Mouse (Mus musculus): ENCODE measurements around the gene Eif2ak4. TPM values are rescaled to one million over a fixed set of nuclear protein-coding genes. Genes with fewer than 3 reads are reported as not detected.

Eif2ak4 gene
- polyA plus RNA-seq, 1 experiment from 2014 or later: 7.5 TPM

DNA sequence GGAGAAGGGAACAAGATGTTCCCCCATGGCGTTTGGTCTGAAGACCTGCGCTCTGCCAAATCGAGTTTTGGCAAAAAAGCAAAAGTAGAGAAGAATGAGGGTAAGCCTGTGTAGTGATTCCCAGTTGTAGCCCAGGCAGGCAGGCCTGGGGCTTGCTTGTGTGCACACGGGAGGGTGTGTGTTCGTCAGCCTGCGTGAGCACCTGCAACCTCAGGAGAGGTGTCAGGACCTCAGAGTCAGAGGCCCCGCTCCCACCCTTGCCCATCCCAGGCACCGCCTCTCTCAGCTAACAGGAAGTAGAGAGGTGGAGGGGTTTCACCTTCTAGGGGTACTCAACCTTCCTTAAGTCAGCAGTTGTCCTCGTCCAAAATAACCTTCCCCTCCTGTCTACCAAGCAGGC, 106.6 kb downstream of the Eif2ak4 start:
- no peak for ATAC-seq
- Histone ChIP-seq H3K4me3 (replicated peaks) (no peak overlapping the region), H3K4me2 (replicated peaks) (no peak overlapping the region), H3K9ac (replicated peaks) (no peak overlapping the region), H3K27me3 (0 out of 2 replicates have a peak, but pooled peaks cover 3% of the 10 kb centered on the region), H3K4me1 (replicated peaks) (peaks cover 18% of the 10 kb centered on the region), H3K9me3 (no peaks in the 10 kb centered on the region), H3K27ac (no peak overlapping the region), H3K36me3 (no peaks in the 10 kb centered on the region)
- 79% methylated on average over 9 of the region's 9 CpGs for WGBS

DNA sequence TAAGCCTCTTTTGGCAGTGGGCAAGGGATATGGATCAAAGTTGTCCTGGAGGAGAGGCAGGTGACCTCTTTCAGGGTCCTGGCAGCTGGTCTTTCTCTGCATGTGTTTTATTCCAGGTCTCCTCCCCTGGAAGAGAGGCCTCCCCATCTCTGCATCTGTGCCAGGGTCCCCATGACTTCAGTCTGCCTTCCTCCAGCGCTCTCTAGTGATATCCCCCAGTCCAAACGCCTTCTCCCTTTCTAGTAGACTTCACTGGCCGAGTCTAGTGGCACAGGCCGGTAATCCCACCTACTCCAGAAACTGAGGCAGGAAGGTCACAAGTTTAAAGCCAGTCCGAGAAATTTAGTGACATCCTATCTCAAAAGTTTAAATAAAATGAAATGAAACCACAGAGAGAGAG, 109.5 kb downstream of the Eif2ak4 start:
- H3K9ac ChIP-seq (replicated peaks): no peak overlapping the region
- ATAC-seq: no peak
- peaks cover 12% of the 10 kb centered on the region for H3K4me1 ChIP-seq (replicated peaks)
- no peaks in the 10 kb centered on the region for H3K9me3 ChIP-seq
- no peak overlapping the region for H3K27ac ChIP-seq
- no peaks in the 10 kb centered on the region for H3K36me3 ChIP-seq
- no peak overlapping the region for H3K4me3 ChIP-seq (replicated peaks)
- WGBS: 74% methylated on average over 5 of the region's 5 CpGs
- 0 out of 2 replicates have a peak, but pooled peaks cover 3% of the 10 kb centered on the region for H3K27me3 ChIP-seq
- H3K4me2 ChIP-seq (replicated peaks): no peak overlapping the region

- Histone ChIP-seq H3K4me1 (replicated peaks) (peaks cover 12% of the 10 kb centered on the region), H3K27ac (no peak overlapping the region), H3K4me2 (replicated peaks) (no peak overlapping the region), H3K36me3 (no peaks in the 10 kb centered on the region), H3K9ac (replicated peaks) (no peak overlapping the region), H3K4me3 (replicated peaks) (no peak overlapping the region), H3K9me3 (no peaks in the 10 kb centered on the region), H3K27me3 (0 out of 2 replicates have a peak, but pooled peaks cover 3% of the 10 kb centered on the region)
- ATAC-seq: no peak
- WGBS: 79% methylated on average over 6 of the region's 6 CpGs
These were observed 110.1 kb downstream of the Eif2ak4 start for GRCm38 (mm10) chr2:118498476-118498875.

DNA sequence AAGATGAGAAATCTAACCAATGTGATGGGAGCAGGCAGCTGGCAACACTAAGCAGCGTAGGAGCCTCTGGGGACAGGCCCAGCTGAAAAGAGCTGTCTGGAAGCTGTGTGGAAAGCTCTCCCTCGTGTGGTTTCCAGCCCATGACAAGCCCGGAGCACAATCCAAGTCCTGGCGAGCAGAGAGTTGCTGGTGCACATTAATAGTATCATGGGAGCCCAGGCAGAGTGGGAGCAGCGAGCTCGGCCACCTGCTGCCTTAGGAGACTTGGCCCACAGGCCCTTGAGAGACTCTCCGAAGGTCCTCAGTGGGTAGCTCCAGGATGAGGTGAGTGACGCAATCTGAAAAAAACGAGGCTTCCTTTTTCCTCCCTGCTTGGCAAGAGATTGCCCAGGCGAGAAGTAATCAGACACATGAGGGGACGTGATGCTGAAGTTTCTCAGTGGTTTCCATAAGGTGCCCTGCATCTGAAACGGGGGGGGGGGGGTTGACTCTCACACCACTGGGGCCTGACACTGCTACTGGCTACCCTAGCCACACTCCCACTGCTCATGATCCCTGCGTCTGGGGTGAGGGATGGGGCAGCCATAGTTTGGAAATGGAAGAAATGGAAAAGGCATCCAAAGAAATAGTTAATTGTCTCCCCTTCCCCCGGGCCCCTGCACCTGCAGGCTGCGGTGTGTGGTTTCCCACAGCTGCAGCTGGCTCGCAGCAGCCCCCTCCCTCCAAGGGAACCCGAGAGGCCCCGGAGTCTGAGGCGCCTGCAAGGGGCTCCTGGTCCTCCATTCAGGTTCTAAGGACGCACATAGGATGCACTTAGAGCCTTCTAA, 110.9 kb downstream of the Eif2ak4 start:
- 0 out of 2 replicates have a peak, but pooled peaks cover 3% of the 10 kb centered on the region for H3K27me3 ChIP-seq
- no peak overlapping the region for H3K27ac ChIP-seq
- no peak overlapping the region for H3K4me2 ChIP-seq (replicated peaks)
- no peaks in the 10 kb centered on the region for H3K36me3 ChIP-seq
- WGBS: 39% methylated on average over 20 of the region's 20 CpGs
- H3K9ac ChIP-seq (replicated peaks): no peak overlapping the region
- H3K4me3 ChIP-seq (replicated peaks): no peak overlapping the region
- 0 out of 2 replicates have a peak, but pooled peaks have one; percentile 20 for ATAC-seq
- peaks cover 12% of the 10 kb centered on the region for H3K4me1 ChIP-seq (replicated peaks)
- no peaks in the 10 kb centered on the region for H3K9me3 ChIP-seq

DNA sequence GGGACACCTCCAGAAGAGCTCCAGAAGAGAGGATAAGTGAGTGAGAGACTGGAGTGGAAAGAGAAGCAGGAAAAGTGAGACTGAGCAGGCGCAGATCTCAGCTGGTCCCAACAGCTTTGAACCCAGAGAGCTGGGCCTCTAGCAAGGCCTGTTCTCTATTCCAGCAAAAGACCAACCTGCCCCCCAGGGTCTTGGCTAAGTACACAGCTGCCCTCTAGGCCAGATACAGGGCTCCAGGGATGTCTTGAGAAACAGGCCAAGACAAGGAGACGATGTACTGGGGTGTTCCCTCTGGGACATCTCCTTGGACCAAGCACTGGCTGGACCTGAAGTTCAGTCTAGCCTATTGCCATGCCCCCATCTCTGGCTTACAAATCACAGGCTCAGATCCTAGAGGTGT, 111.8 kb downstream of the Eif2ak4 start:
- ATAC-seq: no peak
- H3K36me3 ChIP-seq: no peaks in the 10 kb centered on the region
- H3K9me3 ChIP-seq: no peaks in the 10 kb centered on the region
- 96% methylated on average over 2 of the region's 2 CpGs for WGBS
- no peak overlapping the region for H3K4me3 ChIP-seq (replicated peaks)
- H3K4me1 ChIP-seq (replicated peaks): peaks cover 12% of the 10 kb centered on the region
- H3K9ac ChIP-seq (replicated peaks): no peak overlapping the region
- H3K27ac ChIP-seq: no peak overlapping the region
- 0 out of 2 replicates have a peak, but pooled peaks cover 3% of the 10 kb centered on the region for H3K27me3 ChIP-seq
- H3K4me2 ChIP-seq (replicated peaks): no peak overlapping the region

DNA sequence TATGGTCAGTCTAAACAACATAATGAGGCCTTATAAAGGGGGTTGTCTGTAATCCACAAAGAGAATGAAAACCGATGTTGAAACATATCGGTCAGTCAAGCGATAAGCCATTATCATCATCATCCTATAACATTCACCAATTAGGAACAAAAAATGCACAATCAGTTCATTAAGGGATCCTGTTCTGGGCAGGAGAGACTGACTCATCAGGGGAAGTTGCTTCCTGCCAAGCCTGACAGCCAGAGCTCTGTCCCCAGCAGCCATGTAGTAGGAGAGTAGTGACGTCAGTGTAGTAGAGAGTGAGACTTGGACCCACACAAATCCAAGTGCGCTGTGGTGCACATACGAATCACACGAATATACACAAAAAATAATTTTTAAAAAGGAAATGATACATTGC, 118.7 kb downstream of the Eif2ak4 start:
- no peak overlapping the region for H3K4me2 ChIP-seq (replicated peaks)
- no peak overlapping the region for H3K9ac ChIP-seq (replicated peaks)
- no peaks in the 10 kb centered on the region for H3K36me3 ChIP-seq
- ATAC-seq: no peak
- no peak overlapping the region for H3K27ac ChIP-seq
- H3K4me3 ChIP-seq (replicated peaks): no peak overlapping the region
- WGBS: 93% methylated on average over 7 of the region's 7 CpGs
- H3K9me3 ChIP-seq: no peaks in the 10 kb centered on the region
- peaks cover 20% of the 10 kb centered on the region for H3K4me1 ChIP-seq (replicated peaks)
- H3K27me3 ChIP-seq: peaks cover 4% of the 10 kb centered on the region; the same call in 1 of the 2 replicates

DNA sequence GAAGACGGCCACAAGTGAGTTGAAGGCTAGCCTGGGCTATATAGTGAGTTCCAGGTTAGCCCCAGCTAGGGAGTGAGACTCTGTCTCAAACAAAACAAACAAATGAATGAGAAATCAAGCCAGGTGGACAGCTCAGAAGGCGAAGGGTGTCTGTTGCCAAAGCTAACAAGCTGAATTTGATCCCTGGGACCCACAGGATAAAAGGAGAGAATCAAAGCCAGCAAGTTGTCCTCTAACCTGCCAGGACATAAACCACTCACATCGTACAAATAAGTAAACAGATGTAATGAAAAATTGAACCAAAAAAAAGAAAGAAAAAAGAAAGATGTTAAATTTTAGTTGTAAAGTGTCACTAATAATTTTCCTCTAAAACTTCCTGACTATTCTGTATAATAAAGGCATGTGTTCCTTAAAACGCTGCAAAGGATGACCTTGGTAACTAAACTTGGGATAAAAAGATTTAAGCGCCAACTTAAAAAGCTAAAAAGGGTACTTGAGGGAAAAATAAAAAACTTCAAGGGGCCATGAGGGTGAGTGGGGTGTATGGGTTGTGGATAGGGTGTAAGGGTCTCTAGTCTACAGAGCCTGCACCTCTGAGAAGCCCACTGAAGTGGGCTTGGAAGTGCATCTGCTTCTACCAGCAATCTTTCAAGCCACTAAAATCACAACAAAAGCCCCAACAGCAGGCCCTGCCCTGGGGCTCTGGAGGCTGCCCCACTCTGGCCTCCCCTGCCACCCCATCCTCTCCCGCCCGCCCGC, 121.4 kb downstream of the Eif2ak4 start:
- H3K9me3 ChIP-seq: no peaks in the 10 kb centered on the region
- no peaks in the 10 kb centered on the region for H3K36me3 ChIP-seq
- peaks cover 4% of the 10 kb centered on the region; the same call in 1 of the 2 replicates for H3K27me3 ChIP-seq
- H3K4me3 ChIP-seq (replicated peaks): no peak overlapping the region
- 45% methylated on average over 8 of the region's 8 CpGs for WGBS
- peaks cover 20% of the 10 kb centered on the region for H3K4me1 ChIP-seq (replicated peaks)
- peak overlapping the region; percentile 71 for H3K27ac ChIP-seq
- peak overlapping the region; percentile 12 for H3K4me2 ChIP-seq (replicated peaks)
- H3K9ac ChIP-seq (replicated peaks): peak overlapping the region; percentile 28; the same call in 1 of the 2 replicates
- ATAC-seq: no peak; the same call in 1 of the 2 replicates

DNA sequence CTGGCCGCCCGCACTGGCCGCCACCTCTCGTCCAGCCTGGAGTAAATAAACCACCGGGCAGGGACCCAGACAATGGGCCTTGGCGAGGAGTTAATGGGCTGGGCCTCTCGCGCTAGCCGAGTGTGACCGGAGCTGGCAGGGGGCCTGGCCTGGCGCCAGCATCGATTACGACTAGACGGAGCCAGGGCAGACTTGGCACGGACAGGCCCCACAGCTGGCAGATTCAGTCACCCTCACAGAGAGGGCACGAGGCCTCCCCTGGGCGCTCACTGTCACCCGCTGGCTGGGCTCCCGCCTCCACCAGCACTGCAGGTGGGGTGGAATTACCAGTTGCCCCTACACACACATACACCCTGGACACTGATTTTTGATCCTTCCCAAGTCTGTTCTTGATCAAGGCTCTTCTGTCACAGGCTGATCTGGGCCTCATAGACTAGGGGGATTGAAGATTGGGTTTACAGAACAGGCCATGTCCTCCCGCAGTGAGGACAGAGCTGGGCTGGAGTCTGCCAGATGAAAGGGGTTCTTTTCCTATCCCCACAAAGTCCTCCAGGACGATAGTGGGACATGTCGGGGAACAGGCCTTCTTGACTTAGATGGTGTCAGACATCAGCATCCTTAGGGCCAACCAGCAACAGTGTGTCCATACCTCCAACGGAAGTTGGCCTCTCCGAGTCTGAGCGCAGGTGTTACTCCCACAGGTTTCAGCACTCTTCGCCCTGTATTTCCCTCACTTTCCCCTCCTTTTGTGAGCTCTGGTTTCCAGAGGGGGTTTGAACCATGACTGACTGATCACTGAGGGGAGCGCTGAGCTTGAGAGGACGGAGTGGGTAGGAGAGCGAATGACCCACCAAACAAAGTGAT, 122.3 kb downstream of the Eif2ak4 start:
- Histone ChIP-seq H3K9ac (replicated peaks) (peak overlapping the region; percentile 28; the same call in 1 of the 2 replicates), H3K4me1 (replicated peaks) (peaks cover 20% of the 10 kb centered on the region), H3K9me3 (no peaks in the 10 kb centered on the region), H3K27me3 (peaks cover 4% of the 10 kb centered on the region; the same call in 1 of the 2 replicates), H3K4me2 (replicated peaks) (peak overlapping the region; percentile 12), H3K36me3 (no peaks in the 10 kb centered on the region), H3K4me3 (replicated peaks) (no peak overlapping the region), H3K27ac (peak overlapping the region; percentile 71)
- WGBS: 31% methylated on average over 29 of the region's 29 CpGs
- ATAC-seq: peak; percentile 95

DNA sequence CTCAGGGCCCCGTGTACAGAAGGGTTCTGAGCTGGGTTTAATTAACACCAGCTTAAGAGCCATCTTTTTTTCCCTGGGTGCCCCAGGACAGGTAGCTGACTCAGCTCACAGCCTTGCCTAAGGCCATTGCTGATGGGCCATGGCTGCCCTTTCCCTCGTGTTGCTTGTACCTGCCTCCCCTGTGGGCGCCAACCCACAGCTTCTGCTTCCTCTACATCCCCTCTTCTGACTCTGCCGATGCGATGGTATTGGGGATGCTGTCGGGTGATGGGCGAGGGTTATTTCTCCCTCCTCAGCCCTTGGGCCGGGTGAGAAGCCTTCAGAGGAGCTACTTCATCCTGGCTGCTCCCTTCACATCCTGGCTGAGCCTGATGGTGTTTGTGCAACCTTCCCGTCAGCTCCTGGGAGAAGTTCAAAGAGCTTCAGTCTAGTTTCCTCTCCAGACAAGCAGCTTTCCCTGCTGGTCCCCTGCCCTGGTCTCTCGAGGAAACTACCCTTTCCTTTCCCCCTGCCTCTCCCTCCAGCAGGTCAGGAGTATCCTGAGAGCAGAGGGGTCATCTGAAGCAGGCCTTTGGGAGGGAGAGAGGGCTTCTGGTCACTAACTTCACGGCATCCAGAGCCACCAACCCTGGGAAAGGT, 123.5 kb downstream of the Eif2ak4 start:
- WGBS: 57% methylated on average over 11 of the region's 11 CpGs
- Histone ChIP-seq H3K27me3 (peaks cover 4% of the 10 kb centered on the region; the same call in 1 of the 2 replicates), H3K4me2 (replicated peaks) (no peak overlapping the region), H3K36me3 (no peaks in the 10 kb centered on the region), H3K4me3 (replicated peaks) (no peak overlapping the region), H3K9ac (replicated peaks) (no peak overlapping the region), H3K9me3 (no peaks in the 10 kb centered on the region), H3K4me1 (replicated peaks) (peaks cover 20% of the 10 kb centered on the region), H3K27ac (0 out of 2 replicates have a peak overlapping the region, but pooled peaks have one; percentile 9)
- no peak for ATAC-seq

- H3K9me3 ChIP-seq: no peaks in the 10 kb centered on the region
- H3K4me3 ChIP-seq (replicated peaks): no peak overlapping the region
- 82% methylated on average over 16 of the region's 16 CpGs for WGBS
- no peak overlapping the region for H3K4me2 ChIP-seq (replicated peaks)
- H3K27ac ChIP-seq: no peak overlapping the region
- peaks cover 20% of the 10 kb centered on the region for H3K4me1 ChIP-seq (replicated peaks)
- H3K36me3 ChIP-seq: no peaks in the 10 kb centered on the region
- H3K27me3 ChIP-seq: peaks cover 4% of the 10 kb centered on the region; the same call in 1 of the 2 replicates
- ATAC-seq: no peak
- H3K9ac ChIP-seq (replicated peaks): no peak overlapping the region
These were observed 124.3 kb downstream of the Eif2ak4 start for GRCm38 (mm10) chr2:118512418-118513377.
